Mouse (Mus musculus) MEL (cell line): Measurements from ENCODE around the gene Srgap2. TPM values are rescaled to one million over a fixed set of nuclear protein-coding genes. Genes with fewer than 3 reads are reported as not detected.

Source experiments
- DNase-seq: peaks from one replicate; pipeline ENCODE4 v3.0.0; 2011; ENCODE audit warnings: low read depth, low spot score
- H3K27ac ChIP-seq: 2 replicates; pipeline ENCODE4 v1.5.1; 2012; ENCODE audit warnings: low read depth, mild to moderate bottlenecking, control low read depth, low read length, moderate library complexity; ENCODE audit not compliant: control insufficient read depth
- H3K27me3 ChIP-seq, 2 experiments: fragments of 150-350 bp in 1 of 2; sonication (generic) in 1 of 2; 2 replicates each; pipeline ENCODE4 v1.6.1; 2012; ENCODE audit warnings: low read length in 2 of 2, mild to moderate bottlenecking in 2 of 2, improper control_type of control experiment in 1 of 2, moderate library complexity in 1 of 2; ENCODE audit not compliant: insufficient read depth in 2 of 2, control insufficient read depth in 1 of 2
- H3K36me3 ChIP-seq, 2 experiments: 2 replicates each; pipeline ENCODE4 v1.6.1; 2012 to 2014; ENCODE audit warnings: low read length in 2 of 2, improper control_type of control experiment in 1 of 2, inconsistent platforms in 1 of 2, mild to moderate bottlenecking in 1 of 2; ENCODE audit not compliant: insufficient read depth in 2 of 2, control insufficient read depth in 1 of 2
- H3K4me1 ChIP-seq, 2 experiments: fragments of 150-350 bp in 1 of 2; sonication (generic) in 1 of 2; 2 replicates each; pipeline ENCODE4 v1.6.1; 2012; ENCODE audit warnings: low read length in 2 of 2, improper control_type of control experiment in 1 of 2, mild to moderate bottlenecking in 1 of 2; ENCODE audit not compliant: insufficient read depth in 2 of 2, control insufficient read depth in 1 of 2
- H3K4me3 ChIP-seq, 2 experiments: fragments of 150-350 bp in 1 of 2; sonication (generic) in 1 of 2; 2 replicates each; pipeline ENCODE4 v1.5.1; 2012; ENCODE audit warnings: low read depth in 2 of 2, low read length in 2 of 2, mild to moderate bottlenecking in 2 of 2, moderate library complexity in 2 of 2, control low read depth in 1 of 2, improper control_type of control experiment in 1 of 2; ENCODE audit not compliant: control insufficient read depth in 1 of 2, insufficient read depth in 1 of 2
- H3K79me2 ChIP-seq: 2 replicates; pipeline ENCODE4 v1.6.1; 2012; ENCODE audit warnings: mild to moderate bottlenecking, low read length, moderate library complexity; ENCODE audit not compliant: control insufficient read depth, poor library complexity, insufficient read depth
- H3K9ac ChIP-seq: 2 replicates; pipeline ENCODE4 v1.6.1; 2012; ENCODE audit warnings: low read depth, mild to moderate bottlenecking, control low read depth, low read length, moderate library complexity; ENCODE audit not compliant: control insufficient read depth, poor library complexity, severe bottlenecking
- H3K9me3 ChIP-seq: fragments of 150-350 bp; sonication (generic); replicated peaks from 2 replicates; pipeline ENCODE4 v1.6.1; 2012; ENCODE audit warnings: mild to moderate bottlenecking, low read length, improper control_type of control experiment, moderate library complexity; ENCODE audit not compliant: insufficient read depth
- CHD1 ChIP-seq: IDR thresholded peaks from 2 replicates; pipeline ENCODE4 v1.6.1; 2012; ENCODE audit warnings: low read depth, mild to moderate bottlenecking, inconsistent platforms, low read length, improper control_type of control experiment
- ELF1 ChIP-seq: IDR thresholded peaks from 2 replicates; pipeline ENCODE4 v1.6.1; 2014; ENCODE audit warnings: low read depth, mild to moderate bottlenecking, inconsistent platforms, low read length, improper control_type of control experiment, moderate library complexity
- EP300 ChIP-seq, 2 experiments: IDR thresholded peaks; 2 replicates each; pipeline ENCODE4 v1.6.1; 2011; ENCODE audit warnings: improper control_type of control experiment in 2 of 2, low read length in 2 of 2, low read depth in 1 of 2, mild to moderate bottlenecking in 1 of 2
- GATA1 ChIP-seq: IDR thresholded peaks from 2 replicates; pipeline ENCODE4 v1.6.1; 2011; ENCODE audit warnings: low read depth, low read length, improper control_type of control experiment
- HCFC1 ChIP-seq: IDR thresholded peaks from 2 replicates; pipeline ENCODE4 v1.6.1; 2012; ENCODE audit warnings: low read depth, mild to moderate bottlenecking, inconsistent platforms, low read length, improper control_type of control experiment, moderate library complexity
- JUND ChIP-seq: IDR thresholded peaks from 2 replicates; pipeline ENCODE4 v1.6.1; 2011; ENCODE audit warnings: low read depth, mild to moderate bottlenecking, improper control_type of control experiment, low read length
- MYB ChIP-seq: IDR thresholded peaks from 2 replicates; pipeline ENCODE4 v1.6.1; 2011; ENCODE audit warnings: mild to moderate bottlenecking, low read depth, low read length, improper control_type of control experiment
- MYC ChIP-seq: IDR thresholded peaks from 2 replicates; pipeline ENCODE4 v1.6.1; 2011; ENCODE audit warnings: low read depth, mild to moderate bottlenecking, low read length, improper control_type of control experiment, moderate library complexity
- NELFE ChIP-seq: IDR thresholded peaks from 2 replicates; pipeline ENCODE4 v1.6.1; 2011; ENCODE audit warnings: low read depth, low read length, improper control_type of control experiment
- RCOR1 ChIP-seq: IDR thresholded peaks from 2 replicates; pipeline ENCODE4 v1.6.1; 2012; ENCODE audit warnings: low read depth, mild to moderate bottlenecking, inconsistent platforms, low read length, improper control_type of control experiment
- SIN3A ChIP-seq: IDR thresholded peaks from 2 replicates; pipeline ENCODE4 v1.6.1; 2012; ENCODE audit warnings: low read length, improper control_type of control experiment, inconsistent platforms
- TBP ChIP-seq: IDR thresholded peaks from 2 replicates; pipeline ENCODE4 v1.8.0; 2011; ENCODE audit warnings: low read depth, low read length, improper control_type of control experiment
- TCF12 ChIP-seq: IDR thresholded peaks from 2 replicates; pipeline ENCODE4 v1.6.1; 2014; ENCODE audit warnings: low read depth, mild to moderate bottlenecking, inconsistent platforms, low read length, improper control_type of control experiment, moderate library complexity
- UBTF ChIP-seq: IDR thresholded peaks from 2 replicates; pipeline ENCODE4 v1.6.1; 2012; ENCODE audit warnings: low read depth, mild to moderate bottlenecking, inconsistent platforms, low read length, improper control_type of control experiment, moderate library complexity, borderline replicate concordance; ENCODE audit not compliant: insufficient read depth
- ZKSCAN1 ChIP-seq: IDR thresholded peaks from 2 replicates; pipeline ENCODE4 v1.6.1; 2012; ENCODE audit warnings: low read depth, mild to moderate bottlenecking, inconsistent platforms, low read length, improper control_type of control experiment, moderate library complexity
- ZMIZ1 ChIP-seq: IDR thresholded peaks from 2 replicates; pipeline ENCODE4 v1.6.1; 2012; ENCODE audit warnings: low read depth, mild to moderate bottlenecking, inconsistent platforms, low read length, improper control_type of control experiment, moderate library complexity
- ZNF384 ChIP-seq: IDR thresholded peaks from 2 replicates; pipeline ENCODE4 v1.6.1; 2012; ENCODE audit warnings: low read depth, mild to moderate bottlenecking, inconsistent platforms, low read length, improper control_type of control experiment
- polyA plus RNA-seq, 2 experiments: library from polyadenylated mRNA; stranded (reverse) in 1 of 2; unstranded in 1 of 2; fragments of >175 nt in 1 of 2; fragments of >200 nt in 1 of 2; gene quantifications; 2 replicates each; pipeline versions ENCODE4 v1.2.1 to v1.2.4; 2012; ENCODE audit warnings: low replicate concordance in 2 of 2, low read depth in 1 of 2; ENCODE audit not compliant: insufficient read length in 2 of 2, insufficient read depth in 1 of 2, missing spikeins in 1 of 2
- total RNA-seq: library from RNA; depleted of rRNA; stranded (reverse); fragments of 300-350 nt; gene quantifications from 2 replicates; pipeline ENCODE4 v1.2.3, GENCODE M21; 2012

The Srgap2 gene
- total and polyA plus RNA-seq, 3 experiments: 9.0 to 25.3 TPM; not detected in 1

DNA sequence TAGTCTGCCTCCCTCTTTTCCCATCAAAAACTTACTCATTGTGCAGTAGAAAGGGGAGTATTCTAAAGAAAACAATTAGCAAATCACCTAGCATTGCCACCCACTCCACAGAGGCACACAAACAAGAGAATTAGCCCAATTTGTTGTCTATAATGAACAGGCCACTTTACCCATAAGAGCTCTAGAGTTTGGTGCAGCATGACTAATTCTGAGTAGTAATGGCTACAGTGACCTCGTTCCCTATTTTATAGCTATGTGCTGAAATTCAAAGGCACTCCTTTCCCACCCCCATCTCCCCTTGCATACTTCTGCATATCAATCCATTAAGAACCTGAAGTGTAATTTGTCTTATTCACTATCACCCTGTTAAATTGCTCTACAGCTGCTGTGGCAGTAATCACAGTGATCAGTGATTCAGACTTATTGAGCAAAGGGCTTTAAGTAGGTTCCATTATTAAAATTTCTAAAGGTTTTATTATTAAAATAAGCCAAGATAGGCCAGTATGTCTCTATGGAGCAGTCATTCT, 64.5 kb downstream of the Srgap2 start:
- Histone ChIP-seq H3K27me3 (no peaks in the 10 kb centered on the region), H3K36me3 (peaks cover 0 to 26% of the 10 kb centered on the region in 2 experiments; a peak in 2 of 4 replicates), H3K4me1 (peaks cover 9 to 13% of the 10 kb centered on the region in 2 experiments), H3K9ac (no peak overlapping the region), H3K4me3 (no peak overlapping the region), H3K27ac (no peak overlapping the region), H3K9me3 (no peaks in the 10 kb centered on the region), H3K79me2 (peaks cover 15% of the 10 kb centered on the region)
- DNase-seq: no peak
- TF ChIP-seq RCOR1 (no peak), ZNF384 (no peak), NELFE (no peak), TBP (no peak), MYB (no peak), UBTF (no peak), MYC (no peak), GATA1 (no peak), CHD1 (no peak), ZMIZ1 (no peak), SIN3A (no peak)

DNA sequence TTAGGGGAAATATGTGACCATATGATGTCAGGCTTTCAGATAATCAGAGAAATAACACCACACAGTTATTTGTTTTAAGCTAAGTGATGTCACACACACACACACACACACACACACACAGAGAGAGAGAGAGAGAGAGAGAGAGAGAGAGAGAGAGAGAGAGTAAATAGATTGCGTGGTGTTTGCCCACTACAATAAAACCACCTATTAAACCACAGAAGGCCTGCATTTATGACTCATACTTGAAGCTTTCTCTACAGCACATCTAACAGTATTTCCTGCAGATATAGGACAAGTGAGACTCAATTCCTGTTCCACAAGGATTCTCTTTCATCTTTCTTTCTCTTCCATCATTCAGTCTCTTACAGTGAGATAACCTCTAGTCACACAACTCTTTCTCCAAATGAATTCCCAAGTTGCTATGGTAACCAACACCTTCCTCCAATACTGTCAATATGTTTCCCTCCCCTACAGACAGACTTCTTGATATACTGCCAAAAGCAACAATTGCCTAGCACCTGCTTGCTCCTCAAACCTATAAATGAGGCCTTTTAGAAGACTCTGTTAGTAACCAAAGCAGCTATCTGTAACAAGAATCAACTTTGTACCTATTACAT, 66.1 kb downstream of the Srgap2 start:
- no peaks in the 10 kb centered on the region for H3K27me3 ChIP-seq
- H3K36me3 ChIP-seq: peaks cover 0 to 26% of the 10 kb centered on the region in 2 experiments; a peak in 2 of 4 replicates
- no peak overlapping the region for H3K27ac ChIP-seq
- no peaks in the 10 kb centered on the region for H3K9me3 ChIP-seq
- peak; percentile 41 for DNase-seq
- TF ChIP-seq MYB (no peak), CHD1 (no peak), EP300 (IDR thresholded peaks at IDR 0.05; ENCODE audit: low read depth in 1 of 2, low read length in 2 of 2) (peak in 1 of 2 experiments; percentile 15; a peak in 1 of 4 replicates), JUND (0 out of 2 replicates have a peak, but pooled peaks have one; percentile 27), ZKSCAN1 (no peak), TBP (no peak), TCF12 (no peak), HCFC1 (no peak), ELF1 (no peak)
- H3K9ac ChIP-seq: no peak overlapping the region
- peaks cover 16% of the 10 kb centered on the region for H3K79me2 ChIP-seq
- no peak overlapping the region for H3K4me3 ChIP-seq
- H3K4me1 ChIP-seq: peaks cover 9 to 13% of the 10 kb centered on the region in 2 experiments
